ENCODE assay signal across 26 mouse cellular contexts in the genomic region with DNA sequence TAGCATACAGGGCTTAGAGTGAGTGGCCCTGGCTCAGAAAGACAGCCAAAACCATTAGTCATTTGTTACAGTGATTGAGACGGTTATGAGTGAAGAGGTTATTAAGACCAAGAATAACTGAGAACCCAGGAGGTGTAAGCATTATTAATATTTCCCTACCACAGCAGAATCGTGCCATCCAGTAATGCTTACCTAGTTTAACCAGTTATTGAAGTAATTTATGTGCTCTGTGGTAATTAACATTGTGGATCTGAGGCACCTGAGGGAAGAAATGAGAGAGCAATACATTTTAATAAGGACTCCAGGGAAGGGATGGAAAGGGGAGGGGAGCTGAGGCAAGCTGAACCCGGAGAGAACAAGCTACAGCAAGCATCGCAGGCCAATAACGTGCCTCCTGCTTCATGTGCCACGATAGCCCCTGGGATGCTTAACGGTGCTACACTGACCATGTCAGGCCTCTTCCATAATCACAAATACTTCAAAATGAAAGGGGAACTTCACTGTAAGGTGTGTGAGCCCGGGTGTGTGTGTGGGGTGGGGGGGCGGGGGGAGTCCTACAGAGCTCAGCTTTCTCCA. TPM values are rescaled to one million over a fixed set of nuclear protein-coding genes. Genes with fewer than 3 reads are reported as not detected.
DNase-seq lines count a peak whose midpoint lies in the region; ATAC-seq and TF ChIP-seq lines count a peak whose summit lies in the region.
"Had no signal": no experiment of that assay in that cellular context is flagged by ENCODE, and none has a peak within 500 bp of the region (broad histone marks: within the 10 kb centered on the region; RNA-seq: fewer than 3 reads in every experiment).

No protein-coding gene starts in this region.

- H3K4me3 ChIP-seq in embryonic facial prominence, embryonic 14.5 days (ENCODE audit: low read depth, low read length): no peak overlapping the region
- no peak overlapping the region for H3K4me3 ChIP-seq in embryonic facial prominence, embryonic 10.5 days
- H3K4me3 ChIP-seq in midbrain, embryonic 14.5 days (replicated peaks; ENCODE audit: low read depth, low read length): no peak overlapping the region
- H3K4me3 ChIP-seq in midbrain, embryonic 10.5 days: no peak overlapping the region
- no peak overlapping the region for H3K4me3 ChIP-seq in hindbrain, postnatal 0 days (ENCODE audit: low read length)
- H3K4me3 ChIP-seq: heart, embryonic 15.5 days; kidney, embryonic 15.5 days; left cerebral cortex, adult 2 months; limb, embryonic 12.5 days; liver, embryonic 15.5 days; stomach, embryonic 15.5 days had no signal

- H3K36me3 ChIP-seq in embryonic facial prominence, embryonic 14.5 days (ENCODE audit: control insufficient read depth, insufficient read depth, low read length): no peaks in the 10 kb centered on the region
- H3K36me3 ChIP-seq in embryonic facial prominence, embryonic 10.5 days (replicated peaks): no peaks in the 10 kb centered on the region
- no peaks in the 10 kb centered on the region for H3K36me3 ChIP-seq in midbrain, embryonic 14.5 days (ENCODE audit: control insufficient read depth, insufficient read depth, low read length)
- no peaks in the 10 kb centered on the region for H3K36me3 ChIP-seq in midbrain, embryonic 10.5 days
- H3K36me3 ChIP-seq in hindbrain, postnatal 0 days (ENCODE audit: insufficient read depth, low read length): no peaks in the 10 kb centered on the region
- H3K36me3 ChIP-seq: heart, embryonic 15.5 days; kidney, embryonic 15.5 days; limb, embryonic 12.5 days; liver, embryonic 15.5 days; stomach, embryonic 15.5 days had no signal

- H3K4me2 ChIP-seq in embryonic facial prominence, embryonic 14.5 days (ENCODE audit: low read depth, low read length): no peak overlapping the region
- no peak overlapping the region for H3K4me2 ChIP-seq in midbrain, embryonic 14.5 days (ENCODE audit: low read length)
- H3K4me2 ChIP-seq in hindbrain, postnatal 0 days (ENCODE audit: low read depth, low read length): no peak overlapping the region
- H3K4me2 ChIP-seq: heart, embryonic 15.5 days; kidney, embryonic 15.5 days; limb, embryonic 12.5 days; liver, embryonic 15.5 days; lung, embryonic 14.5 days; stomach, embryonic 15.5 days had no signal

- no peak for TF ChIP-seq CTCF in hindbrain, postnatal 0 days (IDR thresholded peaks at IDR 0.05; ENCODE audit: low read depth)

- no peaks in the 10 kb centered on the region for H3K4me1 ChIP-seq in embryonic facial prominence, embryonic 14.5 days (ENCODE audit: control insufficient read depth, insufficient read depth, low read length)
- H3K4me1 ChIP-seq in embryonic facial prominence, embryonic 10.5 days: peaks cover 6% of the 10 kb centered on the region; the same call in 1 of the 2 replicates
- H3K4me1 ChIP-seq in midbrain, embryonic 14.5 days (ENCODE audit: control insufficient read depth, insufficient read depth, low read length): no peaks in the 10 kb centered on the region
- 0 out of 2 replicates have a peak, but pooled peaks cover 6% of the 10 kb centered on the region for H3K4me1 ChIP-seq in midbrain, embryonic 10.5 days
- no peaks in the 10 kb centered on the region for H3K4me1 ChIP-seq in hindbrain, postnatal 0 days (ENCODE audit: insufficient read depth, low read length)
- H3K4me1 ChIP-seq: heart, embryonic 15.5 days; kidney, embryonic 15.5 days; stomach, embryonic 15.5 days had no signal

- ATAC-seq in embryonic facial prominence, embryonic 14.5 days (ENCODE audit: low read depth): 0 out of 2 replicates have a peak, but pooled peaks have one; percentile 23
- ATAC-seq in midbrain, embryonic 14.5 days (ENCODE audit: low FRiP score, low TSS enrichment): no peak
- peak; percentile 36; the same call in 1 of the 2 replicates for ATAC-seq in hindbrain, postnatal 0 days
- ATAC-seq: activated CD4-positive, CD25-positive, alpha-beta regulatory T cell, adult 4 months; forebrain, embryonic 14.5 days; inflammation-experienced regulatory T-cells, adult 6 months had no signal

- H3K27me3 ChIP-seq in embryonic facial prominence, embryonic 14.5 days (replicated peaks; ENCODE audit: control insufficient read depth, insufficient read depth, low read length): no peaks in the 10 kb centered on the region
- H3K27me3 ChIP-seq in embryonic facial prominence, embryonic 10.5 days (replicated peaks; ENCODE audit: low read depth, poor library complexity, severe bottlenecking): no peaks in the 10 kb centered on the region
- no peaks in the 10 kb centered on the region for H3K27me3 ChIP-seq in midbrain, embryonic 14.5 days (ENCODE audit: control insufficient read depth, insufficient read depth, low read length)
- H3K27me3 ChIP-seq in midbrain, embryonic 10.5 days (ENCODE audit: low read depth, poor library complexity, severe bottlenecking): no peaks in the 10 kb centered on the region
- no peaks in the 10 kb centered on the region for H3K27me3 ChIP-seq in hindbrain, postnatal 0 days (ENCODE audit: insufficient read depth, low read length)
- H3K27me3 ChIP-seq: heart, embryonic 15.5 days; kidney, embryonic 15.5 days; limb, embryonic 12.5 days; liver, embryonic 15.5 days; stomach, embryonic 15.5 days had no signal

- H3K9me3 ChIP-seq in embryonic facial prominence, embryonic 14.5 days (ENCODE audit: control insufficient read depth, low read length): 0 out of 2 replicates have a peak, but pooled peaks cover 4% of the 10 kb centered on the region
- no peaks in the 10 kb centered on the region for H3K9me3 ChIP-seq in embryonic facial prominence, embryonic 10.5 days
- H3K9me3 ChIP-seq in midbrain, embryonic 14.5 days (ENCODE audit: control insufficient read depth, low read length): no peaks in the 10 kb centered on the region
- H3K9me3 ChIP-seq in midbrain, embryonic 10.5 days (replicated peaks): no peaks in the 10 kb centered on the region
- no peaks in the 10 kb centered on the region for H3K9me3 ChIP-seq in hindbrain, postnatal 0 days (ENCODE audit: low read length)
- H3K9me3 ChIP-seq: heart, embryonic 15.5 days; kidney, embryonic 15.5 days; limb, embryonic 12.5 days; liver, embryonic 15.5 days; stomach, embryonic 15.5 days had no signal

- 66% methylated on average over 9 of the region's 9 CpGs for WGBS in embryonic facial prominence, embryonic 14.5 days
- 79% methylated on average over 9 of the region's 9 CpGs for WGBS in embryonic facial prominence, embryonic 10.5 days
- 60% methylated on average over 9 of the region's 9 CpGs for WGBS in midbrain, embryonic 14.5 days
- WGBS in midbrain, embryonic 10.5 days: 78% methylated on average over 9 of the region's 9 CpGs
- 68% methylated on average over 9 of the region's 9 CpGs for WGBS in hindbrain, postnatal 0 days

- H3K9ac ChIP-seq in embryonic facial prominence, embryonic 14.5 days (ENCODE audit: low read depth, low read length): no peak overlapping the region
- H3K9ac ChIP-seq in midbrain, embryonic 14.5 days (replicated peaks; ENCODE audit: low read length): no peak overlapping the region
- H3K9ac ChIP-seq in hindbrain, postnatal 0 days (replicated peaks; ENCODE audit: low read length): no peak overlapping the region
- H3K9ac ChIP-seq: heart, embryonic 15.5 days; kidney, embryonic 15.5 days; limb, embryonic 12.5 days; liver, embryonic 15.5 days; lung, embryonic 14.5 days; stomach, embryonic 15.5 days had no signal

- peak; percentile 15 for DNase-seq in embryonic facial prominence, embryonic 14.5 days (ENCODE audit: low spot score)
- DNase-seq in embryonic facial prominence, embryonic 10.5 days (ENCODE audit: low spot score): no peak
- DNase-seq in midbrain, embryonic 14.5 days: peak; percentile 30
- no peak for DNase-seq in midbrain, embryonic 10.5 days (ENCODE audit: low spot score)
- no peak for DNase-seq in hindbrain, postnatal 0 days (ENCODE audit: low spot score)
- no peak for DNase-seq in retina, embryonic 14.5 days (ENCODE audit: low spot score)
- no peak for DNase-seq in right cerebral cortex, postnatal 10 days (ENCODE audit: low spot score in 2 of 2)
- DNase-seq: adrenal gland, adult 8-10 months; cerebellum, adult 2 months; cerebellum, postnatal 14 days; gastrocnemius, postnatal 14 days; heart, postnatal 36 days; kidney, adult 18-20 months; kidney, postnatal 25 days; lung, embryonic 14.5 days; lung, postnatal 14 days; right cerebral cortex, postnatal 14 days had no signal

- H3K27ac ChIP-seq in embryonic facial prominence, embryonic 14.5 days (replicated peaks; ENCODE audit: low read depth, low read length): no peak overlapping the region
- H3K27ac ChIP-seq in embryonic facial prominence, embryonic 10.5 days (replicated peaks): no peak overlapping the region
- no peak overlapping the region for H3K27ac ChIP-seq in midbrain, embryonic 14.5 days (replicated peaks; ENCODE audit: low read depth, low read length)
- H3K27ac ChIP-seq in midbrain, embryonic 10.5 days (replicated peaks): no peak overlapping the region
- H3K27ac ChIP-seq in hindbrain, postnatal 0 days: no peak overlapping the region
- H3K27ac ChIP-seq: heart, embryonic 15.5 days; kidney, embryonic 15.5 days; left cerebral cortex, adult 2 months; limb, embryonic 12.5 days; liver, embryonic 15.5 days; stomach, embryonic 15.5 days had no signal

RNA-seq across cellular contexts. Expression of gene Nfyb, which starts 7.7 kb away (rescaled TPM):
- 41.8 and 45.7 TPM in 2 replicates for polyA plus RNA-seq in embryonic facial prominence, embryonic 14.5 days (2014; fragmentation: Nextera tagmentation; extraction: Ambion mirVana)
- polyA plus RNA-seq in embryonic facial prominence, embryonic 10.5 days (2016; fragmentation: Nextera tagmentation; extraction: Ambion mirVana): 54.6 and 56.3 TPM in 2 replicates
- polyA plus RNA-seq in midbrain, embryonic 14.5 days (2014; fragmentation: Nextera tagmentation; extraction: Ambion mirVana): 52.1 and 55.9 TPM in 2 replicates
- polyA plus RNA-seq in midbrain, embryonic 10.5 days (2016; fragmentation: Nextera tagmentation; extraction: Ambion mirVana): 60.7 and 61.1 TPM in 2 replicates
- 30.9 and 34.4 TPM in 2 replicates for total RNA-seq in hindbrain, postnatal 0 days (2014; rRNA removed)
- polyA plus RNA-seq in hindbrain, postnatal 0 days (2015; fragmentation: Nextera tagmentation; extraction: Ambion mirVana): 27.3 and 28.1 TPM in 2 replicates

Comparison
In these comparisons a context has a peak if more than half of its experiments do, and no peak if none do; other contexts are left out.
1. DNase-seq: peak in embryonic facial prominence, embryonic 14.5 days (single experiment) and midbrain, embryonic 14.5 days (single experiment); none in embryonic facial prominence, embryonic 10.5 days (single experiment), midbrain, embryonic 10.5 days (single experiment), hindbrain, postnatal 0 days (single experiment), retina, embryonic 14.5 days (single experiment) and right cerebral cortex, postnatal 10 days (0 of 2).